Mouse (Mus musculus) heart, adult 11 months (tissue): ENCODE results near the gene Ung.

ENCODE experiments used
- DNase-seq: peaks from one replicate; pipeline ENCODE4 v3.0.0; 2022

The Ung gene

GRCm38 (mm10) chr5:114130211-114130605, at the start of gene Ung:
TSS of gene Ung (plus strand) at chr5:114130386.
- DNase-seq = no peak

- no peak for DNase-seq
Observed at GRCm38 (mm10) chr5:114085501-114085900, 44.7 kb upstream of the Ung start.

DNA sequence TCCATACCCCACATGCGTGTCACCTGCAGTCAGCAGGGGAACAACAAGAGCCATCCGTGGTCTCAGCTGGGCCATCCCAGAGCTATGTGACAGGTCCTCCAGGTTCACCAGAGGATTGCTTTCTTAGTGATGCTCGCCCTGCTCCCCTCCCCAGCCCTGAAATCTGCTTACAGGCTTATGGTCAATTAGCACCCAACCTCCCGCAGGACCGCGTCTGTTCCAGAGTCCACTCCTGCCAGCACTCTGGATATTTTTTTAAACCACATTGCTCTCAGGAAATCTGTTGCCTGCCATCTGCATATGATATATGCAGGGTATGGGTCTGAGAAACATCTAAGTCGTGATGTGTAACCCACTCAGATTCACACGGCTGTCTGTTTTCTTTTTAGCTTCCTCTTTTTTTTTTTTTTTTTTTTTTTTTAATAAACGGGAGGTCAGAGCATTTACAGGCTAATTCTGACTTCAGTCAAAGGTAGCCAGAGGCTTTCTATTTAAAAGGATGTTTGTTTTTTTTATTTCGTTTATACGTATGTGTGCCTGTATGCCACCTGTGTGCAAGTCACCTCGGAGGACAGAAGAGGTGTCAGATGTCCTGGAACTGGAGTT, 42.2 kb upstream of the Ung start:
- no peak for DNase-seq

DNA sequence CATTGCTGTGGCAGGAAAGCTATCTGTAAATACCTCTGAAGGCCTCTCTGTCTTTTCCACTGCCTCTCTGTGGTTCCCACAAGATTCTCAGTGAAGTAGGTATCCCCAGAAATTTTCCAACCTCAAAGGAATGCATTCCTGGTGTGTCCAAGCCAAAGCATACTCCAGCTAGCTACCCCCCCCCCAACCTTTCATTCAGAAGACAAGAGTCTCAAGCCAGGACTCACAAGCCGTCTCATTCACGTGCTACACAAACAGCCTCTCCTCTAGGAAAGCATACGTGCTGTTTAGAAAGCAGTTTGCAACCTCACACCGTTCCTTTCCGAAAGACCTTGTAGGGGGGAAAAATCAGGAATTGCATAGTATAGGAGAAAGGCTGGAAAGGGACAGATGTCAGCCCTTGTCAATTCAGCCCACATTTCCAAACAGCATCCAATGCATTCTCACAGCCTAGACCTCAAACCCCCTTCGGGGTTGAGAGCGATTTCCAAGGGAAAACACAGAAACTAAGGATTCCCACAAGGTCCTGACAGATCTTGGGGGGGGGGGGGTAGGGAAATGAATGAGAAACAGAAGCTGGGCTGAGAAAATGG, 39.7 kb upstream of the Ung start:
- no peak for DNase-seq

- no peak for DNase-seq
Observed at GRCm38 (mm10) chr5:114091057-114091807, 39.0 kb upstream of the Ung start, which contains the start of gene Svop. TSS of gene Svop (minus strand) at chr5:114091570.

DNA sequence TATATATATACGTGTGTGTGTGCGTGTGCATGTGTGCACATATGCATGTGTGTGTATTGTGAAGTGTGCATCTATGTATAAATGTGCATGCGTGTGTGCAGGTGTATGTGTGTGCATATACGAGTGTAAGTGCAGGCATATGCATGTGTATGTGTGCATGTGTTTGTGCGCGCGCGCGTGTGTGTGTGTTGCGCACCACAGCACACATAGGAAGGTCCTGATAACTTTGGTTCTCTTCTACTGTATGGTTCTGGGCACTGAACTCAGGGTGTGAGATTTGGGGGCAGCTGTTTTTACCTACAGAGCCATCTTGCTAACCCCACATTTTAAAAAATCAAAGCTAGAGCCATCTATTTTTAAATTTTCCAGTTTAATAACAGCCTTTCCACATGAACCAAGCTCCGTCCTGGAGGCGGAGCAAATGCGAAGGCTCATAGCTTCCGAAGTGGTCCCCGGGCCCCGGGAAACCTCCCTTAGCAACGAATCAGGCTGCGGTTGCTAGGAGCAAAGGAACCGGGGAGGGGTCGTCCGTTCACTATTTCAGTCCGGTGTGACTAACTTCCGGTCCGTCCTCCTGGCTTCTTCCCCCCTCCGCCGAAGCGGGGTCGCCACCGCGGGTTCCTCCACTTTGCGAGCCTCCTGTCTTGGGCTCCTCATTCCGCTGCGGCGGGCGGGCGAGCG, 30.3 kb upstream of the Ung start:
- DNase-seq = peak; percentile 99

- DNase-seq = peak; percentile 93
Observed at GRCm38 (mm10) chr5:114100390-114101099, 29.6 kb upstream of the Ung start.

DNA sequence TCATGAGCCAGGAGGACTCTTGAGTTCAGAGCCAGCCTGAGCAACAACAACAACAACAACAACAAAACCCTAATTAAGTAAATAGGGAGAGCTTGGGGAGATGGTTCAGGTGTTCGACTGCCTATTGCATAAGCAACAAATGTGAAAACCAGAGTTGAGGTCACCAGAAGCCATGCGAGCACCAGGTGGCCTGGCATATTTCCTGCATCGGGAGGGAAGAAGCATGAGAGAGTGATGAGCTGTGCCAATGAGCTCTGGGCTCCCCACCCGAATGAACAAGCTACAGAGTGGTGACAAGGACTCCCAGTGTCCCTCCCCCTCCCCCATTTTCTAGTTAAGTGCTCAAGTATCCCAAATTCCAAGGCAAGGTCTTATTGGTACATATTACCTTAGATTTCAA, 28.3 kb upstream of the Ung start:
- DNase-seq = no peak

- DNase-seq = no peak
Observed at GRCm38 (mm10) chr5:114102807-114103206, 27.4 kb upstream of the Ung start.

DNA sequence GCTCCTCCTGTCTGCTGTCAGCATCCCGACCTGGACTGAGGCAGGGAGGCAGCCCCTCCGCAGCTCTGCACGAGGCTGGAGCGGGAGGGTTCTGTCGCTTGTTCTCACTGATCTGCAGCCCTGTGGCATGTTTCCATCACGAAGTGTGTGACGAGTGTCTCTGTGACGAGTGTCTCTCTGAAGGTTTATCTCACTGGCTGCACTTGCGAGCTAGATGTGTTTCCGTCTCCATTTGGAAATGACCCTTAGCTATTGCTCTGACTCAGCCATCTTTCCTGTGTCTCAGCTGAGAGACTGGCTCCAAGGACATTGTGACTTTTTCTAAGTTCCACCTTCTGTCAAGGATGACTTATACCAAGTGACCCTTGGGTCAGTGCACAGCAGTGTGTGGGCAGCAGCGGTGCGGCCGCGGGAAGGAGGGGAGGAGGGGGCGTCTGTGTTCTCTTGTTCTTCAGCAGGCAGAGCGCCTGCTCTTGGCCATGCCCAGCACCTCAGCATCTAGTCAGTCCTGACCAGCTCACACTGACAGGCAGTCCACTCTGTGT, 23.7 kb upstream of the Ung start:
- no peak for DNase-seq

DNA sequence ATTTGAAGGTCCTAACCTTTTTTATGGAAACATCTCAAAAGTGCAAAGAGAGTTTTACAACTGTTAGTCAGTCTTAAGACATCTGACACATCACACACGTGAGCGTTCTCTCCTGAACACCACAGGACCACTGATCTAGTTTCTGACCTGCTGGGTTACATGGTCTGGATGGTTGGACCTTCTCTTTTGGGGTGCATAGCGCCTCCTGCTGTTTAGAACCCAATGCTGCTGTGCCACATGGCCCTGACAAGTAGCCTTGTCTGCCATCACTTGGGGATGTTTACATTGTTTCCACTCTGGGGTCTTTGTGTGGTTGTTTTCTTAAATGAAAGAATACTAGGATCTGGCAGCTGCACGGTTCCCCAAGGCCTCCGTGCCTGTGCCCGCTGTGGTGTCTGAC, 16.9 kb upstream of the Ung start:
- no peak for DNase-seq

DNA sequence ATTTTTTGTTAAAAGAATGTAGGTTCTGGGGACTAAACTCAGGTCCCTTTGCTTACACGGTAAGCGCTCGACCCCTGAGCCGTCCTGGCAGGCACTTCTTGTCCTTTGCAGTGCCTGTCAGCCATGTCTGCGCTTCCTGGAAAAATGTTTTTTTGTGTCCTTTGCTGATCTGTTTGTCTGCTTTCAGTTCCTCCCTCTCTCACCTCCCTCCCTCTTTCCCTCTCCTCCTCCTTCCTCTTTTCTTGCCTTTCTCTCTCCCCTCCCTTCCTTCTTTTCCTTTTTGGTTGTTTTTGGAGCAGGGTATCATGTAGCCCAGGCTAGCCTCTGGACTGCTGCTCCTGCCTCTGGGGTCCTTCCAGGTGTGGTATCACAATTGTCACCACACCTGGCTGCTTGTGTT, 15.2 kb upstream of the Ung start:
- DNase-seq = no peak

DNA sequence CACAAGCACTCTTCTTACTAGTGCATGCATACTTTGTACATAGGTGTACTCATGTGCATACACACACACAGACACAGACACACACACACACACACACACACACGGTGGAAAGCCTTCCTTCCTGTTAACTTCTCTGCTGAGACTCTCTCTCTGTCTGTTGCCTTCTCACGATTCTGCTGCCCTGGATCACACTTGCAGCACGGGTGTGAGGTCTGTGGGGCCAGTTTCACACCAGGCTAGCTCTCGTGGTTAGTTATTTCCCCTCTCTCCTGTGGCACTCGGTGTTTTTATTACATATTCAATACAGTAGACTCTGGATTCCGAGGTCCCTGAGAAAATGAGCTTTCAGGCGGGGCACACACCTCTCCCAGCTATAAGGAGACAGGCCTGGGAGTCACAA, 13.6 kb upstream of the Ung start:
- DNase-seq = no peak

DNA sequence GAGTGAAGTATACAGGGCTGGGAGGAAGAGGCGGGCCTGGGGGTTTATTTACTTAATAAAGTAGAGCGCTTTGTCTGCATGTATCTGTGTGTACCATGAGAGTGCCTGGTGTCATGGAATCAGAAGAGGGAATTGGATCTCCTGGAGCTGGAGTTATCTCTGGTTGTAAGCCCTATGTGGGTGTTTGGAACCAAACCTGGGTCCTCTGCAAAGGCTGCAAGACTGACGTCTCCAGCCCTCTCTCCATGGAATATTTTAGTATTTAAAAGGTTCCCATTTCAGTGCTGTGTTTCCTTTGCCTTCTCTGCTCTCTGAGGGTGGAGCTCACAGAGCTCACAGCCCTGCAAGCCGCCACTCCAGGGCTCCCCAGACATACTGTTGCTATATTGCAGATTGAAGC, 10.4 kb upstream of the Ung start:
- no peak for DNase-seq

- DNase-seq = no peak
Observed at GRCm38 (mm10) chr5:114126008-114126407, 4.2 kb upstream of the Ung start.

DNA sequence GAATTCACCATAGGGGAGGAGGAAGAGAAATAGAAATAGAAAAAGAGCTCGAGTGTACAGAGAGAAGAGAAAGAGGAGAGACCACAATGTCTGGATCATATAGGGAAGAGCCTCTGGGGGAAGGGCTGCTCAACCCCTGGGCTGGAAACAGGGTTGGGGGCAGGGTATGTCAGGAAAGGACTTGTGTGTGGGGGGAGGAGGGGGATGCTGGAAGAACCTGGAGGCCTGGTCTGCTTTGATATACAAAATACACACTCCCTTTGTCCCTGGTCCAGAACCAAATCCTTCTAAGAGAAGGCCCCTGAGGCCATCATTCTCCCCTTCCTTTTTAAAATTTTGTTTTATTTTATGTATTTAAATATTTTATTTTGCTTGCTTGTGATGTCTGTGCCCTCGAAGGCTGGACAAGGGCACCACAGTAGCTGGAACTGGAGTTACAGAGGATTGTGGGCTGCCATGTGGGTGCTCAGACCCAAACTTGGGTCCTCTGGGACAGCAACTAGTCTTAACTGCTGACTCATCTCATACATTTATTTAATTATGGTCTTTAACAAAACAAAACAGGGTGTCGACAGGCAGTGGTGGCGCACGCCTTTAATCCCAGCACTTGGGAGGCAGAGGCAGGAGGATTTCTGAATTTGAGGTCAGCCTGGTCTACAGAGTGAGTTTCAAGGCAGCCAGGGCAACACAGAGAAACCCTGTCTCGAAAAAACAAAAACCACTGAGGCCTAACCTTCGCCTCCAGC, 3.5 kb upstream of the Ung start:
- no peak for DNase-seq

- DNase-seq = peak; percentile 98
Observed at GRCm38 (mm10) chr5:114127374-114128349, 2.5 kb upstream of the Ung start, which contains the start of gene Alkbh2. TSS of gene Alkbh2 (minus strand) at chr5:114128218.

- no peak for DNase-seq
Observed at GRCm38 (mm10) chr5:114129550-114130210, 506 bp upstream of the Ung start.

DNA sequence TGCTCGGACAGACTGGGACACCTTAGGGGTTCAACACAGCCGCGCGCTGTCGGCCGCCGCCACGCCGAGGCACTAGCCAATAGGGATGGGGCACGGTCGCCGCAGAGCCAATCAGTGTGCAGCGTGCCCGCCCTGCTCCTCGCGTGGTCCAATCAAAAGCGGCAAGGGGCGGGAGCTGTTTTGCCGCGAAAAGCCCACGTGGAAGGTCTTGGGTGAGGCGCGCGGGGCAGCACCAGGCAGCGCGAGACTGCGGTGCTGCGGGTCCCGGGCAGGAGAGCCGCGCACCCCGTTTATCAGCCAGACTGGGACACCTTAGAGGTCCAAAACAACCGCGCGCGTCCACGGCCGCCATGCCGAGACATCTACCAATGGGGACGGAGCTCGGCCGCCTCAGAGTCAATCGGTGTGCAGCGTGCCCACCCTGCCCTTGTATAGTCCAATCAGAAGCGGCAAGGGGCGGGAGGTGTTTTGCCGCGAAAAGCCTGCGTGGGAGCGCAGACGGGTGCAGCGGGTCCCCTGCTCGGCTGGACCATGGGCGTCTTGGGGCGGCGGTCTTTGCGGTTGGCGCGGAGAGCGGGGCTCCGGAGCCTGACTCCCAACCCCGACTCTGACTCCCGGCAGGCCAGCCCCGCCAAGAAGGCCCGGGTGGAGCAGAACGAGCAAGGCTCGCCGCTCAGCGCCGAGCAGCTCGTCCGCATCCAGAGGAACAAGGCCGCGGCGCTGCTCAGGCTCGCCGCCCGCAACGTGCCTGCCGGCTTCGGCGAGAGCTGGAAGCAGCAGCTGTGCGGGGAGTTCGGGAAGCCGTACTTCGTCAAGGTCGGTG, 723 bp downstream of the Ung start:
- peak; percentile 100 for DNase-seq
